Mouse (Mus musculus): ENCODE data around the gene Olfr212.

- no peak for TF ChIP-seq POLR2A (IDR thresholded peaks at IDR 0.05; ENCODE audit: extremely low read depth, insufficient read depth, low read length)
- no peak for TF ChIP-seq CTCF (IDR thresholded peaks at IDR 0.05; ENCODE audit: extremely low read depth, insufficient read depth, low read length)
Measured at GRCm38 (mm10) chr6:116514832-116515231, 8.5 kb downstream of the Olfr212 start.

Measured in cortical plate, adult 2 months (tissue).